Mouse (Mus musculus): ENCODE measurements around the gene Slc35b3.
A peak's percentile ranks its signal among the peaks of the same experiment; 100 is the strongest.

Slc35b3 gene

DNA sequence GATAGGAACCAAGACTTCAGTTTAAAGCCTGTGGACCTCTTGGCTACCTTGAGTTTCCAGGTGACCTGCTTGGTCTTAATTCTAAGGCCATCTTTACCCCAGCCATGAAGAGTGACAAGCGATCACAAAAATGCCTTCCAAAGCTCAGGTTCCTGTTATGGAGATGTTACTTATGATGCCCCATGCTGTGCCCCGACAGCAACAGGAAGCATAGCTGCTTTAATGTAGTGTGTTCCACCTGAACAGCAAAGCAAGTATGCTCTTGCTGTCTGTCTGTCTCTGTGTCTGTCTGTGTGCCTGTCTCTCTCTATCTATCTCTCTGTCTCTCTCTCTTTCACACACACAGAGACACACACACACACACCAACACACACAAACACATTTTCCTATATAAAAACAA, 22.2 kb downstream of the Slc35b3 start:
- DNase-seq (ENCODE audit: low read depth, low spot score), result no peak

DNA sequence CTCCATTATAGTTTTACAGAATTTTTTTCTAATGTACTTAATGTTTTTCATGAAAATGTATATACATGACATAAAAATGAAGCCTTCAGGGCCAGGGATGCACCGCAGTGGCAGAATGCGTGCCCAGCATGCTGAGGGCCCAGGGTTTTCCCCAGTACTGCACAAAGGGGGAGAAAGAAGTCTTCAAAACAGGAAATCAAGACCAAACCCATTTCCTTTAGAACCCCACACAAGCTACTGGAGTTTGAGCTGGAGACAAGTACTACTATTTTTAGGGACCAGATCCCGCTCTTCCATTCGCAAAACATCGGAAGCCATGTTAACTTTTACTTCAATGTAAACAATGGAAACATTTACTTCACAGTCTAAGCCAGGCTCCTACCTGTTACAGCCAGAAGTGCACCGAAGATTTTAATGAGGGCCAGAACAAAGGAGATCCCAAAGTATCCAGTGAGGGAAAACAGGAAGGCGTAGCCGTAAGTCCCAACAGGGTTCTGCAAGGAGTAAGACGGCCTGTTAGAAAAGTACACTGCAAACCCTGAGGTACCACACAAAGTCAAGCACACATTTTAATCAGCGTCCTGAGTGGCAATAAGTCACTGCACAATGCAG, 23.7 kb downstream of the Slc35b3 start:
- peak; percentile 25 for DNase-seq (ENCODE audit: low read depth, low spot score)

DNA sequence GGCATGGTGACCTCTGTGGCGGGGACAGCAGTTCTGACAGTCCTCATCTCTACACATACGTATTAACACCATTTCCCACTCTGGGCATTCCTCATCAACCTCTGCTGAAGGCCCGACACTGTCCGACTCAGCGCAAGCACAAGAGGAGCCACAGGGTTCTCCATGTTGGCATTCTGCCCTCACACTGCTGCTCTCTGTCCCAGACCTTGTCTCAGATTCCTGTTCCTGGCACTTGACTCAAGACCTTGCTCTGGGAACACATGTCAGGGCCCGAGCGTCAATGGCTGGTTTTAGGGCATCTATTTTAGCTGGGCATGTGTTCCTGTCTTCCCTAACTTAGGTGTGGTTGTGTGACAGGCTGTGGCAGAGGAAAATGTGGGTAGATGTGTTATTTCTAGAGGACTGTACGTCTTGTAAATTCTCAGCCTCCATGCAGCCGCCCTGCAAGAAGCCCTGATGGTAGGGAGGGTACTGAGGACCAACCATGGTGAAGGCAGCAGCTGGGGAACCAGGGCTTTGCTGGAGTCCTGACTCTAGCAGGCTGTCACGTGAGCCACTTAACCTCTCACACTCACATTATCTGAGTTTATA, 24.7 kb downstream of the Slc35b3 start:
- DNase-seq (ENCODE audit: low read depth, low spot score), result no peak

DNA sequence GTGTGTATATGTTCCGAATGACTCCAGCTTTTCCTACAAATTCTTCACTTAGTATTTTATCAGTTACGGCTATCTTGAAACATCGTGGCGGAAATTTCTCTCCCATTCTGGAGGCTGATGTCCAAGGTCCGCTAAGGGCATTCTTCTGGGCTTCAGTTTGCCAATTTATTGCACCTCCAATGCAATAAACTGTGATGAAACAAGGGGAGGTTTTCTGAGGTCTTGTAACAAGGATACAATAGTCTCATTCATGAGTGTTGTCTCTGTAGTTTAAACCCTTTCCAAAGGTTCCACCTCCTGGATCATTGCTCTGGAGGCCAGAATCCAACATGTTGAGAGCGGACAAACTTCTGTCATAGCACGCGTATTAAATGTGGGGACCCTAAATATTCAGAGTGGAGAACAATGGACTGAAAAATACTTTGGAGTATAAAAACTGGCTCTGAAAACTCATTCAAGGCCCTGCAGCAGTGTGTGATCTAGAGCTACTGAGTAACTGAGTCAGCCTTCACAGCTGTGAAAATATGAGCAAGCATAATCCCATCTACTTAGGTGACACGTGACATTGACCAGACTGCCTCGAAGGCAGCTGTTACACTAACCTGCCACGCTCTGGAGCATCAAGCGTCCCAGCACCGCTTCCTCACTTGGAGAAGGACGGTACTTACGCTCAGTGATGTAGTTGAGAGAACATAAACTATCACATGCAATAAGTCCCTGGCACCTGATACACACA, 30.7 kb downstream of the Slc35b3 start:
- DNase-seq (ENCODE audit: low read depth, low spot score), result no peak

DNA sequence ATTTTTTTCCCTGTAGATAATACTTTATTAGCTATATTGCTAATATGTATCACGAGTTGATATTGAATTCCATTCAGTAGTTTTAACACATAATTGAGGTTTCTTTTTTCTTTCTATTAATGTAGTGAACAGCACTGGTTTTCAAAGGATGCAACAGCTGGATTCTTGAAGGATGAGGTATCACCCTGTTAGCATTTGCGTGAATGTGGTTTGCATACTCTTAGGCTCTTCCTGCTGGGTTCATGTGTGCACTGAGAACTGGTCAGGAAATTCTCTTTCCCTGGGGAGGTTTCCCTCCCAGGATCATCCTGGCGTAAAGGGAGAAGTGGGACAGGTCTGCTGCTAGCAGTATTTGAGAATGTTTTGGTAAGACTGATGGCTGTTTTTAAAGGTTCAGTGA, 38.0 kb downstream of the Slc35b3 start:
- DNase-seq (ENCODE audit: low read depth, low spot score), result no peak

DNA sequence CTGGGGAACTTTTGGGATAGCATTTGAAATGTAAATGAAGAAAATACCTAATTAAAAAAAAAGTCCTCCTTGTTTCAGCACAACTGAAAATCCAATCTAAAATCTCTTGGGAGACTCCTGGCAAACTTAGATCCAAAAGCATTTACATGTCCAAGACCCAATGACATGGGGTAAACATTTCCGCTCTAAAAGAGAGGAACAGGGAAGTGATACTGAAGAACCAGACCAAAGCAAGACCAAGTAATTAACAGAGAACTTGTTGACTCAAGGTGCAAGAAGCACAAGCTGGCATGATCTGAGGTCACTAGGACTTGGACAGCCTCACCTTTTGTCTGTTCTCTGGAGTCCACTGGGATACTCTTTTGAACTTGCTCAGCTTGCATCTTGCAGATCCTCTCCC, 39.4 kb downstream of the Slc35b3 start:
- no peak for DNase-seq (ENCODE audit: low read depth, low spot score)

DNA sequence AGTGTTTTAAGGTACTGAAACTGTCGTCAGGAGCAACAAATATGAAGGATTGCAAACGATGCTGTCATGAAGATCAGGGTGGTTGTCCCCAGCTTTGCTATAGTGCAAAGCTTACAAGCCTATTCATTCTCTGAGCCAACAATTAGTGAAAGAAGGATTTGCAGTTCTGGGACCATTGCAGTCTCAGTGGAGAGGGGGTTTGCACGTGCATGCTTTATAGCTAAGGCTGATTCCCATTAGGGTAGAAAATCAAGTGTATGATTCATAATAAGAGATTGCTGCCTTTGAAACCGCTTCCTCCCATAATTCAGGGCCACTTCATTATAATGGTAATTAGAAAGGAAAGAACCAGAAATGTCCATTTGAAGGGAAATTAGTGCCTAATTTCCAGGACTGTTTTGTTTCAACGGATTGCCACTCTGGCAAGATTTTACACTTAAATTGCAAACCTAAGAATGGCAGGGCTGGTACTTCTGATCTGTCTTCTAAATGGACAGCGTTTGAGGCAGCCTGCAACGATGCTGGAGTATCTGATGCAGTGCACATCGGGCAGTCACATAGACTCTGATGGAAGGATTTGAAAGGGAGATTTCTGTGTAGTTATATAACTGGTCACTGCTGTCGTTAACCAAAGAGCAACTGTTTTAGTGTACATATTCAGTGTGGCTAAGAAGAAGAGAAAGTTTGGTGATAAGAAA, 42.3 kb downstream of the Slc35b3 start:
- no peak for DNase-seq (ENCODE audit: low read depth, low spot score)

DNA sequence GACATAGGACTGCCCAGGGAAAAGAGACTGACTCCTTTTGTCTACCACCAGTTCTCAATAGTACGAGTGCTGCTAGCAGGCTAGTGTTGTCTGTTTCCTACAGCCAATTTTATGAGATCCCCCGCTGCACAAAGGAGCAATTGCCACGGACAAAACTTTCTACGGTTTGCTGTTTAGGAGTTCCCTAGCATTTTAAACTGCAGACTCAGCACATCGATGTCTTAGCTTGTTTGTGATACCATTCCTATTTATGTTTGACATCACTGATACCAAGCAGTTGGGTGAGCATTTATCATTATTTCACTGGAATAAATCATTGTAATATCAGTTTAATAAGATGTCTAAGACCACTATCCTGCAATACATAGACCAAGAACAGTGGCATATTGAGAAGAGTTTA, 43.1 kb downstream of the Slc35b3 start:
- no peak for DNase-seq (ENCODE audit: low read depth, low spot score)

DNA sequence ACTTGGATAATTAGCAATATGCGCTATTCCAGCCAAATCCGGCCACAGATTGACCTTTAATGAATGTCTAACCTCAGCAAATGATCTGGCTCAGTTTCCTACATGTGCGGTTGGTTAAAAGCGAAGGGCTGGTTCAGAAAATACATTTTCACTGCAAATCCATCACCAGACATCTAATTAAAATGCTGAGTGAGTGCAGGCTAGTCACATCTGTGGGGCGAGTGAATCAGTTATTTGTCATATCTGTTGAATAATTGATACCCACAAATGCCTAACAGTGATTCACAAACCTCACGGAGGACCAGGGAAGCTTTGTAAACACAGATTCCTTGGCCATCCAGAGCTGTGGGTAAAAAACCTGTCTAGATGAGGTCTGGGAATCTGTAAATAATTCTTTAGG, 45.9 kb downstream of the Slc35b3 start:
- no peak for DNase-seq (ENCODE audit: low read depth, low spot score)

DNA sequence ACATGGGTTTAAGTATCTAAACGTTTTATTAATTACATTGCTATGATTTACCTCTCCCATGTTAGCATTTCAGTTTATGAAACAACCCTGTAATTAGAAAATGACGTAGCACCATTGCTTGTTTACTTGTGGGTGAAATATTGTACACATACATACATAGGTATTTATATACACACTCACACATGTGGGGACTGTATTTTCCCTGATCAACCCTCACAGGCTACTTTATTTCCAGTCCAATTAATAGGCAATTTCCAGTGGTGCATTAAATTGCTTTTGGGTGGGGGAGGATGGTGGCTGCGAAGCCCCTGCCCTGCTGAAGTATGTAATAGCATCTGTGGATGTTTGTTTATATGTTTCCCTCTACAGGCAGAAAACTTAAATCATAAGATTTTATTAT, 68.3 kb downstream of the Slc35b3 start:
- DNase-seq (ENCODE audit: low read depth, low spot score), result no peak
